Mouse (Mus musculus): ENCODE measurements at regions not wholly inside any gene's neighbourhood (a gene's known extent, or its start where the extent isn't known, plus 50 kb on each side); places are given as distances from the start of the nearest gene placed in this dataset.

DNA sequence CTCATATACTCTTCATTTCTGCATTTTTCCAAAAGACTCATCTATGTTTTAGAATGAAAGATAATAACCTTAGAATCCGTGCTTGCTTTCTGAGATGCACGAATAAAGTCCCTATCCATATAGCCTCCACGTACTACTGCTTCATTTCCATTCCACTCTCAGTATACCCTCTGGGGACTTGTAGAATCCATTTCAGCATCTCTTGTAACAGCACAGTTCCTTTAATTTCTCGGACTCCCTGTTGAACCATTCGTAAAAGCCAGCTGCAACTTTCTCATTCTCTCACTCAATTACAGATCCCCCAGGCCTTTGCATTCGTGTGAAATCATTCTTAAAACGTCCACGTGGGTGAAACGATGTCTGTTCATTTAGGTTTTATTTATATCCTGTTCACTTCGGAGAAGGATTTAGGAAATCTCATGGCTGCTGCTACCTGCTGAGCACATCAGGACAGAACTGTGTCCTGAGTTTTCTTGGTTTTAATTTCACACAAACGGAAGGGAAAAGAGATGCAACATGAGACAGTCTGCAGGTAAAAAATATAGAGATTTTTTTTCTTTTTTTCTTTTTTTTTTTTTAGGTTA, 631.4 kb downstream of the Bckdhb start:
- WGBS, result 71% methylated on average over 11 of the region's 11 CpGs
- Histone ChIP-seq H3K4me3 (replicated peaks; ENCODE audit: extremely low read depth, low read depth, low read length) (no peak overlapping the region), H3K4me1 (ENCODE audit: control insufficient read depth, insufficient read depth, low read length) (no peaks in the 10 kb centered on the region)
- DNase-seq, result no peak
- no peak for TF ChIP-seq POLR2A (IDR thresholded peaks at IDR 0.05; ENCODE audit: borderline replicate concordance, extremely low read depth, low read depth, low read length)
- no peak for TF ChIP-seq CTCF (IDR thresholded peaks at IDR 0.05; ENCODE audit: insufficient read depth, low read length)

- Histone ChIP-seq H3K4me3 (replicated peaks; ENCODE audit: extremely low read depth, low read depth, low read length) (no peak overlapping the region), H3K4me1 (ENCODE audit: control insufficient read depth, insufficient read depth, low read length) (no peaks in the 10 kb centered on the region)
- WGBS, result 75% methylated on average over 1 of the region's 1 CpGs
- DNase-seq, result no peak
- TF ChIP-seq POLR2A (IDR thresholded peaks at IDR 0.05; ENCODE audit: borderline replicate concordance, extremely low read depth, low read depth, low read length) (no peak), CTCF (IDR thresholded peaks at IDR 0.05; ENCODE audit: insufficient read depth, low read length) (no peak)
Observed at GRCm38 (mm10) chr9:84558346-84558745, 633.4 kb downstream of the Bckdhb start.

DNA sequence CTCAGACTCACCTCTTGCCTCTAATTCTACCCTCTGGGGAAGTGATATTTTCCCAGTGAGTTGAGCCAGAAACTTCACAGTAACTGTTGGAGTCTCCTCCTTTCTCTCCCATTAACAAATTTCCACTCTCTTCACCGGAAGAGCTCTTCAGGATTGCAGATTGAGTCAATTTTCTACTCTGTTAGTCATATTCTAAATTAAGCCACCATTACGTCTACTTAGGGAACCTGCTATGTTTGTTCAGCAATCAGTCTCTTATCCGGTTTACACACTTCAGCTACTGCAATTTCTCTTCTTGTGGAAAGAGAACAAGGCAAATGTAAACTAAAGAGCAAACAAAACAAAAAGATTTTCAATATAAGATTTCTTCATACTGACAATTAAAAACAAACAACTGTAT, 644.6 kb downstream of the Bckdhb start:
- DNase-seq, result no peak
- no peaks in the 10 kb centered on the region for H3K4me1 ChIP-seq (ENCODE audit: control insufficient read depth, insufficient read depth, low read length)
- TF ChIP-seq POLR2A (IDR thresholded peaks at IDR 0.05; ENCODE audit: borderline replicate concordance, extremely low read depth, low read depth, low read length), result no peak
- no peak for TF ChIP-seq CTCF (IDR thresholded peaks at IDR 0.05; ENCODE audit: insufficient read depth, low read length)
- 27% methylated on average over 3 of the region's 3 CpGs for WGBS
- no peak overlapping the region for H3K4me3 ChIP-seq (replicated peaks; ENCODE audit: extremely low read depth, low read depth, low read length)

DNA sequence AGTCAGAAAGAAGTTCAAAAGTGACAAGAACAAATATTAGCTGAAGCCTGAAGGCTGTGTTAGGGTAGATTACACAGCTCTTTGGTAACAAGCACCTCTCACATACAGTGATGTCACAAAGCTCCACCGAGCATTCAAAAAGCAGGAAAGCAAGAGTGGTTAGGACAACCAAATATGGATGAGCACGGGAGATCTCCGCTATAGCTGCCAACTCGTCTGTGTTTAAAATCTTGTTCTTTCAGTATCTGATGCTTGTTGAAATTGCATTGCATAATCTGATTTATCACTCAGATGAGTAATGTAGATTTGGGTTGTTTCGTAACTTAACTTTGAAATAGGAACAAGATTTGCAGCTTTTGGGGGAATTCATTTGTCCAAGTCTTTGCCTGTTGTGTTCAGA, 652.8 kb downstream of the Bckdhb start:
- Histone ChIP-seq H3K4me3 (replicated peaks; ENCODE audit: extremely low read depth, low read depth, low read length) (no peak overlapping the region), H3K4me1 (ENCODE audit: control insufficient read depth, insufficient read depth, low read length) (no peaks in the 10 kb centered on the region)
- no peak for TF ChIP-seq CTCF (IDR thresholded peaks at IDR 0.05; ENCODE audit: insufficient read depth, low read length)
- TF ChIP-seq POLR2A (IDR thresholded peaks at IDR 0.05; ENCODE audit: borderline replicate concordance, extremely low read depth, low read depth, low read length), result no peak
- DNase-seq, result no peak
- WGBS, result 51% methylated on average over 5 of the region's 5 CpGs

DNA sequence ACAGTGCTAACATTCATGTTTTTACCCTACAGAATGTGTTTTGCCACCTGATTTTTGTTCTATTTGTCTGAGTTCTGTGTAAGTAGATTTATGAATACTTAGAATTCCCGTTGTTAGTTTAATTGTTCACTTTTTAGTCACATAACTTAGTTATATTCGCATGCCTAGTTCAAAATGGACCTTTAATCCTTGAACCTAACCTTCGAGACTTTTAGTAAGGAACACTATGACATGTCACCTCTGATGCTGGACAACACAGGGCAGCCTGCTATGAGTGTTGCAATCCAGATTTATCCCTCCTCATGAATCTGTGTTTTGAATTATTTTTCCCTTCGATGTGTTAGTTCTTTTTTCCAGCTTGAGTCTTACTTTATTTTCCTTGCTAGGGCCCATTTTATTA, 662.8 kb downstream of the Bckdhb start:
- Histone ChIP-seq H3K4me3 (replicated peaks; ENCODE audit: extremely low read depth, low read depth, low read length) (no peak overlapping the region), H3K4me1 (ENCODE audit: control insufficient read depth, insufficient read depth, low read length) (no peaks in the 10 kb centered on the region)
- TF ChIP-seq CTCF (IDR thresholded peaks at IDR 0.05; ENCODE audit: insufficient read depth, low read length), result no peak
- 79% methylated on average over 4 of the region's 4 CpGs for WGBS
- DNase-seq, result no peak

DNA sequence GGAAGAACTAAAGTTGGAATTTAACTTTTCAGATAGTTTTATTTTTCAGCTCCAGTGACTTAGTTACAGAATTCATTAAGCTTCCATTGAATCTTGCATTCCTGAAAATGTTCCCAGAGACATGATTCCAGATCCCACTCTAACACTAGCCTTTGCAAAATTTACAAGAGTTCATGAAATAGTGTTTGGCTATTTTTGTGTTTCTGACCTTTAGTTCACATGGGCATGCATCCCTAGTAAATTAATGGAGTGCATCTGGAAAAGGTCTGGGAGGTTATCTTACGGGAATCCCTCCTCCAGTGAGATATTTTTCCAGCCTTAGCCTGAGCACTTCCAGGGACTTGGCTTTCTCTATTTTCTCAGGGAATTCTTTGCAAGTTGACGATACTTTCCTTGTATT, 669.8 kb downstream of the Bckdhb start:
- Histone ChIP-seq H3K4me3 (replicated peaks; ENCODE audit: extremely low read depth, low read depth, low read length) (no peak overlapping the region), H3K4me1 (ENCODE audit: control insufficient read depth, insufficient read depth, low read length) (no peaks in the 10 kb centered on the region)
- 58% methylated on average over 2 of the region's 2 CpGs for WGBS
- no peak for DNase-seq
- TF ChIP-seq CTCF (IDR thresholded peaks at IDR 0.05; ENCODE audit: insufficient read depth, low read length) (no peak), POLR2A (IDR thresholded peaks at IDR 0.05; ENCODE audit: borderline replicate concordance, extremely low read depth, low read depth, low read length) (no peak)
